Mouse (Mus musculus) heart, embryonic 11.5 days (tissue): ENCODE measurements at regions not wholly inside any gene's neighbourhood (a gene's known extent, or its start where the extent isn't known, plus 50 kb on each side); places are given as distances from the start of the nearest gene placed in this dataset.

Source experiments
- ATAC-seq: fragments of 200-750 bp; cut with Nextera tagmentation; replicated peaks from 2 replicates; pipeline ENCODE4 v1.8.0; 2017; ENCODE audit warnings: moderate library complexity; ENCODE audit not compliant: insufficient number of reproducible peaks, low FRiP score, low TSS enrichment
- H3K27ac ChIP-seq: fragments of 300-500 bp; sonication (generic); 2 replicates; pipeline ENCODE4 v1.5.1; 2014; ENCODE audit warnings: mild to moderate bottlenecking, low read depth, low read length
- H3K27me3 ChIP-seq: fragments of 300-500 bp; sonication (generic); 2 replicates; pipeline ENCODE4 v1.6.1; 2014; ENCODE audit warnings: mild to moderate bottlenecking, low read length, mixed read lengths; ENCODE audit not compliant: control insufficient read depth, insufficient read depth
- H3K36me3 ChIP-seq: fragments of 300-500 bp; sonication (generic); 2 replicates; pipeline ENCODE4 v1.6.1; 2014; ENCODE audit warnings: mild to moderate bottlenecking, low read length, moderate library complexity, mixed read lengths; ENCODE audit not compliant: control insufficient read depth, insufficient read depth
- H3K4me1 ChIP-seq: fragments of 300-500 bp; sonication (generic); 2 replicates; pipeline ENCODE4 v1.6.1; 2014; ENCODE audit warnings: low read length; ENCODE audit not compliant: control insufficient read depth, insufficient read depth
- H3K4me2 ChIP-seq: fragments of 300-500 bp; sonication (generic); 2 replicates; pipeline ENCODE4 v1.6.1; 2014; ENCODE audit warnings: mild to moderate bottlenecking, moderate library complexity
- H3K4me3 ChIP-seq: fragments of 300-500 bp; sonication (generic); 2 replicates; pipeline ENCODE4 v1.5.1; 2014; ENCODE audit warnings: low read depth, low read length
- H3K9ac ChIP-seq: fragments of 300-500 bp; sonication (generic); 2 replicates; pipeline ENCODE4 v1.6.1; 2014; ENCODE audit warnings: mild to moderate bottlenecking, low read depth, low read length, moderate library complexity
- H3K9me3 ChIP-seq: fragments of 300-500 bp; sonication (generic); replicated peaks from 2 replicates; pipeline ENCODE4 v1.6.1; 2016; ENCODE audit warnings: low read length; ENCODE audit not compliant: control insufficient read depth
- WGBS: fragments of 180-500 bp; shearing (Covaris S2); extraction: QIAGEN DNeasy Blood & Tissue Kit; methylation state at CpG from one replicate; pipeline ENCODE4 v1.1.7; 2014; ENCODE audit not compliant: insufficient replicate concordance; 5-methylcytosine and 5-hydroxymethylcytosine counted together

DNA sequence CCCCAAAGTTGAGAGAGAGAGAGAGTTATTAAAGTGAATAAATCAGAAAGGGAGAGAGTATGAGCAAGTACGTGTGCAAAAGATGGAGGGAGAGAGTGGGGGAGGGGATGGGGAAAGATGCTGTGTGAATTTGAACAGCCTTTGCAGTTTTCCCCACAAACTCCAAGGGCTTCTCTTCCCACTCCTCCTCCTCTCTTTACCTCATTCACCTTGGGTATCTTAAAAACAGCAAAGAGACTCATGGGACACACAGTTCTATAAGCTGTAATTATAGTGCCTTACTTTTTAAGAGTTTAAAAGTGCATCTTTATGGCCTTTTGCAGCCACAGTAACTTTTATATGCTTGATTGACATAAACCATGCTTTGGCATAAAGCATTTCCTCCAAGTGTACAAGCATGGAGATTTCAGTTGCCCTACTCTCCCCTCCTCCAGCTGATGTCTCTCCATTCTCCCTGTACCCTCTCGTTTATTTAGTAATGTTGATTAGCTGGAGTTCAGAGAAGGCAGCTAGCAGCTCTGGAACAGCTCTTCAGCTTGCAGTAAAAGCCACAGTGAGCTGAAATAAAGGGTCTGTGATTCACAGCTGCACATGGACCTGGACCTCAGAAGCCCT is 156.7 kb downstream of the Tbx18 start:
- H3K27me3 ChIP-seq: no peaks in the 10 kb centered on the region
- no peak overlapping the region for H3K4me3 ChIP-seq
- WGBS: 25% methylated on average over 2 of the region's 2 CpGs
- H3K4me1 ChIP-seq: 0 out of 2 replicates have a peak, but pooled peaks cover 2% of the 10 kb centered on the region
- no peaks in the 10 kb centered on the region for H3K9me3 ChIP-seq
- no peak overlapping the region for H3K9ac ChIP-seq
- H3K36me3 ChIP-seq: no peaks in the 10 kb centered on the region
- no peak overlapping the region for H3K4me2 ChIP-seq
- no peak for ATAC-seq
- no peak overlapping the region for H3K27ac ChIP-seq

DNA sequence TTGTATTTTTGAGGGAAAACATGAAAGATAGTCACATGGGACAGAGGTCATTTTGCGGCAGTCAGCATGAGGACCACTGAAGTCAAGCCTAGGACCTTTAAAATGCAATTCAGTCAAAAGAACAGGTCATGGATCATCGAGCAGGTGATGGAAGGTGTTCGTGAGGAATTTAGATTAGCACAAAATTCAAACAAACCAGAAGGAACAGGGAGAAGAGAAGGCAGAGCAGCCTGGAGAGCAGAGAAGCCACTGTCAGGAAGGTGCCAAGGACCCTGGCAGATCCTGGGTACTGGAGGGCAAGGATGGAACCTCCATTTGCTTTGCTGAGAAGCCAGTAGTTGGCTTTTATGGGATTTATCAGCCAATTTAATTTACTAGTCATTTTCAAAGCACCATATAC is 167.8 kb downstream of the Tbx18 start:
- Histone ChIP-seq H3K4me1 (peaks cover 2% of the 10 kb centered on the region; the same call in 1 of the 2 replicates), H3K27ac (no peak overlapping the region), H3K4me3 (no peak overlapping the region), H3K4me2 (no peak overlapping the region), H3K9me3 (no peaks in the 10 kb centered on the region), H3K27me3 (no peaks in the 10 kb centered on the region), H3K9ac (no peak overlapping the region), H3K36me3 (no peaks in the 10 kb centered on the region)
- WGBS: 67% methylated on average over 3 of the region's 3 CpGs
- no peak for ATAC-seq

DNA sequence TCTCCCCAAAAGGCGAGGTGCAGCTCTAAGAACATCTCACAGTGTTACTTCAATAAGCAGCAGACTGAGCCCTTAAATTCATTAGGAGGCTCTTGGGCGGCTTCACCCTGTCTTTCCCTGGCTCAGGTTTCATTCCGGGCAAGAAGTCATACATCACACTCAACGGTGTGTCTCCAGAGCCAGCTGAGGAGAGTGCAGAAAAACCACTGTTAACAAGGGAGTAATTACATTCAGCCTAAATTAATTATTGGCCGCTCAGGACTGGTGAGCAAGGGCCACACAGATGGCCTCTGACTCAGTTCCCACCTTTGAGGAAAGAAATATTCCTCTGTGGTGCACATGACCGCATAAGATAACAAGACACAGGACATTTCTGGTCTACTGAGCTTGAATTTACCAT is 168.3 kb downstream of the Tbx18 start:
- peaks cover 4% of the 10 kb centered on the region for H3K4me1 ChIP-seq
- H3K36me3 ChIP-seq: no peaks in the 10 kb centered on the region
- ATAC-seq: no peak
- H3K27ac ChIP-seq: no peak overlapping the region
- no peak overlapping the region for H3K4me2 ChIP-seq
- no peak overlapping the region for H3K4me3 ChIP-seq
- H3K9me3 ChIP-seq: no peaks in the 10 kb centered on the region
- no peak overlapping the region for H3K9ac ChIP-seq
- WGBS: 65% methylated on average over 6 of the region's 6 CpGs
- H3K27me3 ChIP-seq: no peaks in the 10 kb centered on the region

DNA sequence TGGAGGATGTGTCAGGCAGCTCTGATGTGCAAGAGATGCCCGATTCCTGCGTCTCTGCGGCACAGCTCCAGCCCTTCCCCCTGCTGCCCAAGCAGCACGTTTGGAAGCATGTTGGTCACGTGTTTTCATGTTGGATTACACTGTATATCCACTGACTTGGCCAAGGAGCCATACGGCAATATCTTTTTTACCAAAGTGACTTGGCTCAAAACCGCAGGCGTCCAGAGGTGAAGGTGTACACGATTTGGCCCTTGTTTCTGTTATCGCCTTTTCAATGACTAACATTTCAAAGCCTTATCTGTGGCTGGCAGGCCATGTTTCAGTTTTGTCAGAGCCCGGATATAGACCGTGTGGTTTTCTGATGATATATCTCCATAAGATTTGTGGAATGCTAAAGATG is 173.2 kb downstream of the Tbx18 start:
- Histone ChIP-seq H3K27ac (no peak overlapping the region), H3K4me1 (peaks cover 14% of the 10 kb centered on the region), H3K4me3 (no peak overlapping the region), H3K4me2 (peak overlapping the region; percentile 25), H3K36me3 (no peaks in the 10 kb centered on the region), H3K9ac (no peak overlapping the region), H3K9me3 (no peaks in the 10 kb centered on the region), H3K27me3 (no peaks in the 10 kb centered on the region)
- ATAC-seq: peak; percentile 78
- WGBS: 26% methylated on average over 12 of the region's 12 CpGs

DNA sequence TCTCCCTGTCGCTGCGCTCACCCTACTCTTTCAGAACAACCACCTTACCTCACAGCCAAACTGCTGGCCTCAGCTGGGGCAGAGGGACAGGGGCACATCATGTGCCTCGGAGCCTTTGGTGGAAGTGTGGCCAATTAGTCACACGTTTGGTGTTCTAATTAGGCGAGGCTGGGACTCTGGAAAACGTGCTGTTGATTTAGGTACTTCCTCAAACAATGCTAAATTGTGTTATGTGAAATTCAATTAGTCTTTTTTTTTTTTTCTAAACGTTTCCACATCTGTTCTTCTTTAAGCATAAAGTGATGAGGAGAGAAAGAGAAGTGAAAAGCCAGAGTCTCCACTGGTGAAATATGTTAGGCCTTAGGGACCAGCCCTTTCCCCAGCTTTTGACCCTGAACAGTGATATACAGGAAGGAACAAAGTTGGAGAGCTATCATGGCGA is 174.1 kb downstream of the Tbx18 start:
- Histone ChIP-seq H3K27ac (peak overlapping the region; percentile 0; the same call in 1 of the 2 replicates), H3K4me3 (no peak overlapping the region), H3K4me2 (no peak overlapping the region), H3K9ac (no peak overlapping the region), H3K4me1 (peaks cover 14% of the 10 kb centered on the region), H3K27me3 (no peaks in the 10 kb centered on the region), H3K9me3 (no peaks in the 10 kb centered on the region), H3K36me3 (no peaks in the 10 kb centered on the region)
- ATAC-seq: no peak
- 20% methylated on average over 8 of the region's 8 CpGs for WGBS

DNA sequence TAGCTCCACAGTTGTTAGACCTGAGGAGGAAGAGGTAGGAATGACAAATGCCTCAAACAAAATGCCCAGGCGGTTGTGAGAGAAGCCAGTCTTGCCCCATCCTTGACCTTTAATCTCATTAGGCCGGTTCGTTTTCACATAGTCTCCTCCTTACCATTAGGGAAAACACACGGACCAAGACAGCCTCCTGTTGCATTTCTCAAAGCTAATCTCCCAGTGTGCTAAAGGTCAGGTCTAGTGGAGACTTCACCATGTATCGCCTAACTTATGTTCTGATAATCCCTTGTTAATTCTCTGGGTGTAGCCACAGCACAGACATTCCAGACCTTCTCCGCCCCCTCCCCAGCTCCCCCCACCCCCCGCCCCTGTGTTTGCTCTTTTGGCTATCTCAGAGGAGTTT is 174.5 kb downstream of the Tbx18 start:
- Histone ChIP-seq H3K9ac (no peak overlapping the region), H3K4me3 (no peak overlapping the region), H3K27ac (no peak overlapping the region), H3K4me1 (peaks cover 14% of the 10 kb centered on the region), H3K4me2 (no peak overlapping the region), H3K36me3 (no peaks in the 10 kb centered on the region), H3K9me3 (no peaks in the 10 kb centered on the region), H3K27me3 (no peaks in the 10 kb centered on the region)
- 16% methylated on average over 7 of the region's 7 CpGs for WGBS
- no peak for ATAC-seq

DNA sequence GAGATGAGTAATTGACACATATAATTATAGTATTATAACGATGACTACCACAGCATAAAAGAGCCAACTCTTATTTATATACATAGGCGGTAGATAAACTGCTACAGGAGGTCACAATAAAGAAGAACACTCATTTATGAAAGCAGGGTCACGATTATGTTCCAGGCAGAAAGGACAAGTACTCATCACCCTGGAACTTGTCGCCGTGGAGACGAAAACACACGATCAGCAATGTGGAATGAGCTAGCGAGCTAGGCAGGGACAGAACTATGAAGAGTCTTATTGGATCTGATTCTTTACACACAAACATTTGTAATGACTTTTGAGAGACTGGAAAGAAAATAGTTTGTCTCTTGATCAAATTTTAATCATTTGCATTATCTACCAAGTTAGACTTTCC is 197.9 kb downstream of the Tbx18 start:
- Histone ChIP-seq H3K27ac (no peak overlapping the region), H3K36me3 (no peaks in the 10 kb centered on the region), H3K9ac (no peak overlapping the region), H3K4me2 (no peak overlapping the region), H3K27me3 (no peaks in the 10 kb centered on the region), H3K9me3 (no peaks in the 10 kb centered on the region), H3K4me1 (no peaks in the 10 kb centered on the region), H3K4me3 (no peak overlapping the region)
- no peak for ATAC-seq
- WGBS: 63% methylated on average over 8 of the region's 8 CpGs

DNA sequence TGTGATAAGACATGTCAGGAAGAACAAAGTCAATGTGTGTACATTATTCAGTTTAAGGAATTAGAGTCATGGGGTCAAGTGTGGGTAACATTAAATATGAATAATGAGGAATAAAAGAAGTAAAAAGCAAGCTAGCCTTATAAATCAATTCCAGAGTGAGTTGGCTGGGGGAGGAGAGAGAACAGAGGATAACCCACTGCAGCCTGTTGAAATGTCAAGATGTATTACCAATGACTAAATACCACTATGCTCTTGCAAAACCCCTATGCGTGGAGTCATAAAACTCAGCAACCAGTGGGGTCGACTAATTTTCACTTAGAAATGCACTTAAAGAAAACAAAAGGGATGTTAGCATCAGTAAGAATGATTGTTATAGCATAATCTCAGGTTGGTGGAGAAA is 201.2 kb downstream of the Tbx18 start:
- WGBS: 78% methylated on average over 2 of the region's 2 CpGs
- ATAC-seq: no peak
- H3K4me2 ChIP-seq: no peak overlapping the region

DNA sequence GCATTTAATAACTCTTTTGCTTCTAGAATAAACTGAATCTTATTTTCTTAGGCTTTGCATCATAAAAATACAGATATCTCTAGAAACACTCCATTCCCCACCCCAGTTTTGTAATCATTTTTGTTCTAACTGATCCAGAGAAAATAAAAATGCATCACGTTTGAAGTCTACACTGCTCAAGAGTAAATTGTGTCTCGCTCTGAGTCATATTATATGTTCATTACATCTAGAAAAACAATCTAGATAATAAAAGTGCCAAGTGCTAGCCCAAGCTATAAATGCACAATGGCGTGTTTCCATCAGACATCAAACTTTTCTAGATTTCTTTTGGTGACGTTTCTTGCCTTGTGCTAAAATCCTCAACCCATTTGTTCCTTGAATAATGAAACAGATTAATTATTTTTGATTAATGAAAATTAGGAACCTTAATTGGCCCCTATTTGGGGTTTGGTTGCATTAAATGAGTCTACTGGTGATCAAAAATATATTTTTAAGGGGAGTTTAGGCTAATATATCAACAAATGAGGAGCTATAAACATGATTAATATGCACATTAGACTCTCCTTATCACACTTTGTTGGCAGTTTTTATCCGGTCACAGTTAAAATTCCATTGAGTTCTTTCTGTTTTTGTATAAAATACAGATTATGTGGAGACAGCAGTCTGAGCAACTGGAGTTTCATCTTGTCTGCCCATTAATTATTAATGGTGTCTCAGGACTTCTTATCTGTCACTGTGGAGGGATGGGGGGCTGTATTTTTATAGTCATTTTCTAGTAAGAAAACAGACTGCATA is 206.0 kb downstream of the Tbx18 start:
- Histone ChIP-seq H3K4me2 (no peak overlapping the region), H3K9me3 (no peaks in the 10 kb centered on the region), H3K36me3 (no peaks in the 10 kb centered on the region), H3K4me3 (no peak overlapping the region), H3K27me3 (no peaks in the 10 kb centered on the region), H3K27ac (no peak overlapping the region), H3K9ac (no peak overlapping the region), H3K4me1 (no peaks in the 10 kb centered on the region)
- WGBS: 73% methylated on average over 5 of the region's 5 CpGs
- ATAC-seq: no peak

More for the DNA sequence above, 201.2 kb downstream of the Tbx18 start:
- H3K9ac ChIP-seq: no peak overlapping the region
- H3K36me3 ChIP-seq: no peaks in the 10 kb centered on the region
- no peaks in the 10 kb centered on the region for H3K27me3 ChIP-seq
- H3K27ac ChIP-seq: no peak overlapping the region
- H3K4me3 ChIP-seq: no peak overlapping the region
- H3K9me3 ChIP-seq: no peaks in the 10 kb centered on the region
- H3K4me1 ChIP-seq: no peaks in the 10 kb centered on the region
